Mouse (Mus musculus) 3T3-L1 (cell line): ENCODE results near the gene Trim25.

Experiments
- DNase-seq: peaks from one replicate; pipeline ENCODE4 v3.0.0-alpha.2; 2015; ENCODE audit warnings: low read depth, low spot score

Gene Trim25

DNA sequence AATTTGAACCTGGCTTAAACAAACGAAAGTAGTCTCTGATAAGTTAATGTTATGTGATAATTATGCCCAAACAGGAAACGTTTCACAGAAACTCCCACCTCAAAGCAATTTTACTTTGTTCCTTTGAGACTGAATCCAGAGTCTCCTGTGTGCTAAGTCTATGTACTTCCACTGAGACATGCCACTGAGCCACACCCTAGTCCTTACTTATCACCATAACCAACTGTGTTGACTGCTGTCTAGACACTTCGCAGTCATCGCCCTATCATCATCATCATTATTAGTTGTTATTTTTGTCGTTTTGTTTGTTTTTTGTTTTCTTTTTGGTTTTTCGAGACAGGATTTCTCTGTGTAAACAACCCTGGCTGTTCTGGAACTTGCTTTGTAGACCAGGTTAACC, 65.1 kb downstream of the Trim25 start:
- DNase-seq: no peak

DNA sequence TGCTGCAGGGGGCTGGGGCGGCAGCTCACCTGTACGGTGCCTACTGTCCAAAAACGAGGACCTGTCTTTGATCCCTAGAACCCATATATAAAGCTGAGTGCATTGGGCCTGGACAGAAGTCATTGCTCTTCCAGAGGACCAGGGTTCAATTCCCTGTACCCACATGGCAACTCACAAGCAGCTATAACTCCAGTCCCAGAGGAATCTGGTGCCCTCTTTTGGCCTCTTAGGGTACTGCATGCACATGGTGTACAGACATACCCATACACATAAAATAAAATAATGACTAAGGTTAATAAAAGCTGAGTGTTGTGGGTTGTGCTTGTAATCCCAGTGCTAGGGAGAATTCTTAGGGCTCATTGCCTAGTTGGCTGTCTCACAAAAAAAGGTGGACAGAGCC, 66.1 kb downstream of the Trim25 start:
- peak; percentile 54 for DNase-seq

DNA sequence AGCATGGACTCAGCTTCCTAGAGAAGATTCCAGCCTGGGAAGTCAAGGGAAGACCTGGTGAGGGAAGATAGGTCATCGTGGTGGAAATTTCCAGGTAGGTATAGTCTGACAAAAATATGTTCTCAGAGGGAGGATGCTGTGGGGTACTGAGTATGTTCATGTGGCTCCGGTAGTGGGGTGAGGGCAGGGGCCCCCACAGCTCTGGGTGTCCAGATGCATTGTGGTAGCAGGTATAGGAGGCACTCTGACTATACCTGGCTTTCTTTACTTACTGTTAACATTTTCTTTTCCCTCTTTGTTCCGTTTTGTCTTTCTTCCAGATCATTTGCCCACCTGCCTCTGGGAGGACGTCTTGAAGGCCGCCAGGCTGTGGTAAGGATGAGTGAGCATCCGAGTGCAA, 67.0 kb downstream of the Trim25 start:
- DNase-seq: no peak

DNA sequence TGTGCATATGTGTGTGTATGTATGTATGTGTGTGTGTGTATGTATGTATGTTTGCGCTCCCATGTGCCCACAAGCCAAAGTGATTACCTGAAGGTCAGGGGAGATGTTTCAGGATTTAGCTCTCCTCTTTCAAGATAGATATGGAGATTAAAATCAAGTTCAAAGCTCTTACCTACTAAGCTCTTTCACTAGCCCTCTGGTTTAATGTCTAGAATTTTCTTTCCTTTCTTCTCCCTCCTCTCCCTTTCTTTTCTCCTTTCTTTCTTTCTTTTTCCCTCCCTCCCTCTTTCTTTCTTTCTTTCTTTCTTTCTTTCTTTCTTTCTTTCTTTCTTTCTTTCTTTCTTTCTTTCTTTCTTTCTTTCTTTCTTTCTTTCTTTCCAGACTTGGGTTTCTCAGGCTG, 67.6 kb downstream of the Trim25 start, which contains the start of gene Dgke:
TSS of gene Dgke (minus strand) at position 101 of the 400 bp plus-strand sequence.
- DNase-seq: no peak

DNA sequence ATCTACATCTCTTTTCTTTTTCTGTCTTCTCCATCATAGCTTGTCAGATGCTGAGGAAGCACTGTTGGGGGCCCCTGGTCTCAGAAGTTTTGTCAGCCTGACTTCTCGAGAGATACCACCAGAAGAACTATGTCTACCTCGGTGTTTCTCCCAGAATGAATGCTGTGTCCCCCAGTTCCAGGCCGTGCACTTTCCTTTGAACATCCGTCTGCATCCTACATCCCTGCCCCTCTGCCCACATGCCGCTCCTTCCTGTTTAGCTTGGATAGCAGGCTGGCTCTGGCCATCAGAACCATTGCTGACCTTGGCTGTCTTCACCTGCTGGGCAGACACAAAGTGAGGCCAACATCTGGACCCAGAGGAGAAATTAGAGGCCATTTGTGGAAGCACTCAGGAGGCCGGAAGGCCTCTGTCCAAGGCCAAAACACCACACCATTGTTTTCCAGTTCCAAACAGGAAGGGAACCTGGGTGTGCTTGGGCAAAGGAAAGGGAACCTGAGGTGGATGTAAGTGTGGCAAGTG, 68.2 kb downstream of the Trim25 start:
- DNase-seq: no peak

DNA sequence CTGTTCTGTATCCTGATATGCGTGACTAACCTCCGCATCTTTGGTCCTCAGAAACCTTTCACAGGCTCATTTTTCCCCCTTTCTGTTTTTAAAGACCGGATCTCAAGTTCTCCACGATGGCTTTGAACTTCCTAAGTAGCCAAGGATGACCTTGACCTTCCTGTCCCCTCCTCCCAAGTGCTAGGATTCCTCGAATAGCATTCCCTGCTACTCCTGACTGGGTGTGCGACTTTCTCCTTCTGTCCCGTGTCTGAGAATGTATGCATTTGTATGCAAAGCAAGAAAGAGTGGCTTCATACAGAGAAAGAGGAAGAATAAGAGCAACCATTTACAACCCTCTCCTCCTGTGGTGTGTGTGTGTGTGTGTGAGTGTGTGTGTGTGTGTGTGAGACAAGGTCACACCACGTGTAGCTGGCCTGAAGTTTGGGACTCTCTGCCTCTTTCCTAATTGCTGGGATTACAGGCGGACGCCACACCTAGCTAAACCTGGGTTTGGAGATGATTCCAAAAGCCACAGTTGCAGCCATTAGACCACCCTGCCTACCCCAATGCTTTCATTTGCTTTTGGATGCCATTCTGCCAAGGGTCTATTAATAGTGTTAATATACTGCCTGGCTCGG, 68.8 kb downstream of the Trim25 start:
- no peak for DNase-seq

DNA sequence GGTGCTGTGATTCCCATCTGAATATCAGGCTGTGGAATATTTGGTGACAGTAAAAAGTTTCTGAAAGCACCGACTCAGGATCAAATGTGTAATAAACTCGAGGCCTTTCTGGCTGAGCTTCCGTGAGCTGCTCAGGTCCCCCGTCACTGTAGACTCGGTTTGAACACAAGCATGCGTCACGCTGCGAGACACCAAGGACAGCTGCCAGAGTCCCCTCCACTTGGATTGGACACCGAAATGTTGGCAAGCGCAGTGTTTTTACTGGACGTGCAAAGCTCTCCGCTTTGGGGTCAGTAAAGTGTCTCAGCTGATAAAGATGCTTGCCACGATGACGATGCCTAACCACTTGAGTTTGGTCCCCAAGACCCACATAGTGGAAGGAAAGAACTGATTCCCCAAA, 69.5 kb downstream of the Trim25 start:
- no peak for DNase-seq

DNA sequence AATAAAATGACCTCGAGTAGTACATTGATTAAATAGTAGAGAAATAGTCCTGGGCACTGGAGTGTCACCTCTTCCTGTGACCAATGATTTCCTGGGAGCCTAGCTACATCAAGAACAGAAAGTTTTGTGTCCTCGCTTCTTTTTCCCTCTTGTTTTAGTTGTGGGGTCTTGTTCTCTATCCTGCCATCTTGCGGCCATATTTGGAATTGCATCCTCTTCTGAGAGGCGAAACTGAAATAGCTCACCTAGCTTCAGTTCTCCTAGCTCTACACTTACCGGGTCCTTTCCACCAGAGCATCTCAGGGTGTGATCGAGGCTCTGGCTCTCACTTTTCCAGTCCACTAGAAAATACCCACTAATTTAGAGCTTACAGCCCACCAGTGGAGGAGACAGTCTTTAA, 70.1 kb downstream of the Trim25 start:
- DNase-seq: peak; percentile 85
